Mouse (Mus musculus) c-Kit-positive CD71-positive TER-119-positive erythroid progenitor cells, embryonic 14.5 days (primary cell): Measurements from ENCODE around the gene Ubr7.
A peak's percentile ranks its signal among the peaks of the same experiment; 100 is the strongest.

ENCODE experiments used
- DNase-seq: peaks from one replicate; pipeline ENCODE4 v3.0.0-alpha.2; 2013; ENCODE audit warnings: low spot score

The Ubr7 gene

DNA sequence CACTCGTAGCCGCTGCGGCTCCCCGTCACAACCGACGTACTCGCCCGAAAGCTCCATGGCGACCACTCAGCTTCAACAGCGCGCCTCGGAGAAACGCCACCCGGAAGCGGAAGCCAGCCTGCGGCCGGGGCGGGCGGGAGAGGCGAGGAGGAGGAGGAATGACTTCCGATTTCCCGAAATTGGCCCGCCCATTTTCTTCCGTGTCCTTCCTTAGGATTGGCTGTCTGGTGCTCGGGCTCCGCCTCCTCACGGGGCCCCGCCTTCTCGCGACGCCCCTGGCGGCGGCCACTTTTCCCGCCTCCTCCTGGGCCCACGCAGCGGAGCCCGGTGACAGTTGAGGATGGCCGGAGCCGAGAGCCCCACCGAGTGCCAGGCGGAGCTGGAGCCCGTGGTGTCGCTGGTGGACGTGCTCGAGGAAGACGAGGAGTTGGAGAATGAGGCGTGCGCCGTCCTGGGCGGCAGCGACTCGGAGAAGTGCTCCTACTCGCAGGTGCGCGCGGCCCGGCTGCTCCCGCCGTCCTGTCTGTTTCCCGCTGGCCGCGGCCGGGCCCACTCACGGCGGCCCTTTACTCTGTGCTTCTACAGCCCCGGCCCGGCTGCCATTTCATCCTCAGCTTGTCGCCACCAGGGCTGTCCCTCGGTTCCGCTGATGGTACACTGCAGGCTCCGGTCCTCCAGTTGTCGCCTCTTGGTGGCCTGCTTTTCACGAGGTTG lies at the start of gene Ubr7, which contains the start of the genes Gm28051 and Gon7:
TSS of gene Ubr7 (plus strand) at position 279 of the 714 bp plus-strand sequence.
TSS of gene Gm28051 (minus strand) at position 77 of the 714 bp plus-strand sequence.
TSS of gene Gon7 (minus strand) at position 115 of the 714 bp plus-strand sequence.
- DNase-seq: peak; percentile 97

DNA sequence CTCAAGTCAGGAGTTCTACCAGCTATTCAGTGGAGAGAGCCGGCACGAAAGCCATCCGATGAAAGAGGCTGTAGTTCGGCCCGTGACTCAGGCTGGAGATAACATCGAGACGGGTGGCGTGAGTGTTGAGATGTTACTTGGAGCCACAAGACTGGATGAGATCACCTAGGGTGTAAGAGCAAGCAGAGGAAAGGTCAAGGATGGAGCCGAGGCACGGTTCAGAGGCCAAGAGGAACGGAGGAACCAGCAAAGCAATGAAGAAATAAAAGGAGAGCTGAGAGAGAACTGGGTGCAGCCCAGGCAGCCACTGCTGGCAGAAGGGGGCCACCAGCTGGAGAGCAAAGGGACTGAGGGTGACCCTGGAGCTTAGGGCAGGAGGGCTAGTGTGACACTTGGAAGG lies 49.5 kb upstream of the Ubr7 start:
- no peak for DNase-seq

DNA sequence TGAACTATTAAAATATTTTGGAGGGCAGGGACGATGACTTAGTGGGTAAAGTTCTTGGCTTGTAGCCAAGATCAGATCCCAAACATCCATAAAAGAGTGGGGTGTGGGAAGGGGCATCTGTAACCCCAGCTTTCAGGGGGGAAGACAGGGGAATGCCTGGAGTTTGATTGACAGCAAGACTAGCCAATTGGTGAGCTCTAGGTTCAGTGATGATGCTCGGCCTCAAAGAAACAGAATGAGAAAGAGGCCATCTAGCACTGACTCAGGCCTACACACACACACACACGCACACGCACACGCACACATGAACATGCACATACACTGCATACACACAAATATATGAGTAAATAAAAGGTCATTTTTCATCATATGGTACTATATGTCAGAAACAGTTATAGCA lies 47.9 kb upstream of the Ubr7 start:
- no peak for DNase-seq

DNA sequence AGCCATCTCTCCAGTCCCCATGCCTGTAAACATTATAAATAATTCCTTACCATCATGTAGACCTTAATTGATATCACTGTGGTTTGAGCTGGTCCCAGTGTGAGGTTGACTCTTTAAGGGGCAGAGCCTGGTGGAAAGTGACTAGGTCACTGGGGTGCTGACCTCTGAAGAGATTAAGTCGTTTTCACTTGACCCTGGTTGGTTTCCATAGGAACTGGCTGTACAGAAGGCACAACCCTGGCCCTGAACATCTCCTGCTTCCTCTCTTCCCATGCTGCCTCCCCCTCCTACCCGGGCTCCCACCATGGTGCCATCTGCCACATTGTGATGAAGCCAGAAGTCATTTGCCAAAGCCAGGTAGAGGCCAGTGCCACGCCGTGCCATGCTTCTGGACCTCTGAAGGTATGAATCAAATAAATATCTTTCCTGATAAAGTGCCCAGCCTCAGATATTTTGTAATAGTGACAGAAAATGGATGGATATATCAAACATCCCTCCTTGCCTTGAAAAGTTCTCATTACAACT lies 46.9 kb upstream of the Ubr7 start:
- DNase-seq: no peak

DNA sequence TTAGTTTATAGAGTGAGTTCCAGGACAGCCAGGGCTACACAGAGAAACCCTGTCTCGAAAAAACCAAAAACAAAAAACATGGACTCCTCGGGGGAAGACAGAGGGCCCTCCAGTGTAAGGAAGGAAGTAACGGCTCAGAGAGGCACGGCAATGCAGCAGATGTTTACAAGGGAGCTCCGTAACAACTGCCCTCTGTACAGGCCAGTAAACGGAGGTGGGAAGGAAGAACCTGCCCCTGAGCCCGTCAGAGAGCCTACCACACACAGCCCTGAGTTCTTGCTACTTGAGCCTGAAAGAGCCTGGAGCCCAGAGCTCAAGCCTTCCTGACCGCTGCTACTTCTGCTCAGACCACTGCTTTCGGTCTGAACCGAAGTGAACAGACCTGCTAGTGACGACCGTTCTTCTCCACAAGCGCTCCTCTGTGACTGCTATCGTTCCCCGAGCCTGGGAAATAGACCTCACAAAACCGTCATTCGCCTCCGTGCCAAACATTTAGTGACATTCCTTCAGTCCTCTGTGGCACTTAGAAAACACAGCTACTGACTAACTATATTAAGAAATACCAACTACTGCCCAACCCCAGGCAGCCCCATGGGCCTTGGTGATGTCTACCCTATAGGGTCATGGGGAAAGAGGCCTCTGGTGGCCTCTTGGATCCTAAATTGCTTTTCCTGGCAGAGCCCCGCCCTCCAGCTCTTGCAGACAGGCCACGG lies 44.5 kb upstream of the Ubr7 start:
- no peak for DNase-seq

DNA sequence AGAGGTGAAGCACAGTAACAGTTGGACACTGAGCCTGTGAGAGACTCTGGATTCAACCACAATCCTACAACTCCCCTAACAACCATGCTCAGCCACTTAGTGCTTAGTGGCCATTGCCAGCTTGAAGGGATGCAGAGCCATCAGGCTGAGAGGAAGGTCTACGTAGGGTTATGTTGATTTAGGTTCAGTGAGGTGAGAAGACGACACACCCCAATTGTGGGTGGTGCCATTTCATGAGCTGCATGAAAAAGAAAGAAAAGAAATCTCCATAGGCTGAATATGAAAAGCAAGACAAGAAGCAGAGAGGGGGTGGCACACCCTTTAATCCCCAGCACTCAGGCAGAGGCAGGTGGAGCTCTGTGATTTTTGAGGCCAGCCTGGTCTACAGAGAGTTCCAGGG lies 43.7 kb upstream of the Ubr7 start:
- DNase-seq: no peak

DNA sequence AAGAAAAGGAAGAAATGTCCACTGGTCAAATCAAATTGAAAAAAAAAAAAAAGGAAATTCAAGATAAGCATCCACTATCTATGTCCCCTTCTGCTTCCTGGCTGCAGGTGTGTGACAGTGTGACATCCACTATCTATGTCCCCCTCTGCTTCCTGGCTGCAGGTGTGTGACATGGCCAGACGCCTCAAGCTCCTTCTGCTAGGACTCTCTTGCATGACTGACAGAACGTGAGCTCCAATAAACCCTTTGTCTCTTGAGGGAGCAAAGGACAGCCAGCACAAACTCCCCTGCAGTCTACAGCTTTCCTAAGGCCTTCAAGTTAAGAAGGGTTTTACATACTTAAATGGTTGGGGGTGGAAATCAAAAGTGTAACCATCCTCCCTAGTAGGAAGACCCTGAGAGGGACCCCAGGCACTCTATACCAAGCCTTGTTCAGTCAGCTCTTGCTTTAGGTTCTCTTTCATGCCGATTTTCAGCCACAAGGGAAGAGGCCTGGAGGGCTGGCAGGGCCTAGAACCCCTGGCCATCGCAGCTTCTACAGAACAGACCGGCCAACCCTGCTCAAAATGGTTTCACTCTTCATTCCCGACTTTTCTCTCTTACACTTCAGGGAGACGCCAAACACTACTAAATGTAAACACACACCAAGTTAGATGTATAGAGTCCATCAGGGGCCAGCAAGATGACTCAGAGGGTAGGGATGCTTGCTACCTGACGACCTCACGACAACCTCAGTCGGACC lies 42.9 kb upstream of the Ubr7 start:
- no peak for DNase-seq

DNA sequence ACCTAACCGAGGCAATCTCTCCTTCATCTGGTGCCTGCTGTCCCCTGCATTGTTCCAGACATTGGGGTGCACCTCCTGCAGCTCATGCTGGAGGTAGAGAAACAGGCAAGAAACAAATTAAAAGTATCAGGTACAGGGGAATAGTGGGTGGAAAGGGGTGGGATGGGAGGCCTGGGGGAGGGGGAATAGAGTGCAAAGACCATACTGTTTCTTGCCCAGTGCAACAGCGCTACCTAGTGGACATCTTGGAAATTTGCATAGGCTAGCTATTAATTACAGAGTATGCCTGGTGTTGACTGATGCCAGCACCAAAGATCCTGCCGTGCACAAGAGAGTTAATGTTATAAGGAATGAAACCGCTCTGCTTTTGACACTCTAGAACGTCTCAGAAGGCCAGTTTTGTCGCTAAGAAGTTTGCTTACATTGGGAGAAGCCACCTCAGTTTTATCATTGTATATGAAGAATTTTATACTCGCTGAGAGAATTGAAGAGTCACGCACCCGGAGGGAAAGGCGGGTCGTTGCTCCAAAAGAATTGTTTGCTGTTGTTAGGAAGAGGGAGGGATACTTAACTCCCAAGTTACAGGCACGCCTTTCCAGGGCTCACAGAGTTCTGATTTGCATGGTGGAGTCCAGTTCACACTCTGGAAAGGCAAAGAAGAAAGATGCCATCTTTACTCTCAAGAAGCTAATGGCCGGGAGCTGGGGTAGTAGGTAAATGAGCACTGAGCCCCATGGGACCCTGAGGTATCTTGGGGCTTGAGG lies 38.0 kb upstream of the Ubr7 start:
- no peak for DNase-seq

DNA sequence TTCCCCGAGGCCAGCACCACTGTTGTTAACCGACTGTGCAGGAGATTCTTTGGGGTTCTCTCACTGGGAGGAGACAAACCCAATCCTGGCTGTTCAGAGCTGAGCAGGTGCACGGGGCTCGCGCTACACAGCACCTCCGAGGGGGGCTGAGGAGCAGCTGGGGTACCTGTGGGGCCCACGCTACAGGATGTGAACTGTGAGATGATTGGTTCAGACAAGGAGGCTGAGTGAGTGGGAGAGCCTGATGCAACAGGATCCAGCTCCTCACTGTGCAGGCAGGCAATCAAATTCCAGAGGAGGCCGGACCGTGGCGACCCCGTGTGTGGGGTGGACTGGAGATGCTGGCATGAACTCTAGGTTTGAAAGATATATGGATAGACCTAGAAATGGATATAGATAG lies 35.3 kb upstream of the Ubr7 start:
- no peak for DNase-seq

DNA sequence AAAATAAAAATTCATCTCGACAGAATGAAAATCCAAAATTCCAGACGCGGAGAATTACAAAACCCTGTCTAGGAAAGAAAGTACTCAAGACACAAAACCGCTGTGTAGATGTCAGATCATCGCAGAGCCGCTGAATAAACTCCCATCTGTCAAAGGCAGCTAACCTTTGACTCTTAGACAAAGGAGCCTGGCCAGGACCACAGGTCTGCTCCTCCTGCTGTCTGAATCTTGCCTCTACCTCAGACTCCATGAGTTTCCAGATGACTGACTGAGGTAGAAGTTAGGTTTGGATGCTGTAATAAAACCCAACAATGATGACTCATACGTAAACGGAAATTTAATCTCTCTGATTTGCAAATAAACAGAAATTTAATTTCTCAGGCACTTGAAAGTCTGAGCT lies 34.8 kb upstream of the Ubr7 start:
- no peak for DNase-seq

DNA sequence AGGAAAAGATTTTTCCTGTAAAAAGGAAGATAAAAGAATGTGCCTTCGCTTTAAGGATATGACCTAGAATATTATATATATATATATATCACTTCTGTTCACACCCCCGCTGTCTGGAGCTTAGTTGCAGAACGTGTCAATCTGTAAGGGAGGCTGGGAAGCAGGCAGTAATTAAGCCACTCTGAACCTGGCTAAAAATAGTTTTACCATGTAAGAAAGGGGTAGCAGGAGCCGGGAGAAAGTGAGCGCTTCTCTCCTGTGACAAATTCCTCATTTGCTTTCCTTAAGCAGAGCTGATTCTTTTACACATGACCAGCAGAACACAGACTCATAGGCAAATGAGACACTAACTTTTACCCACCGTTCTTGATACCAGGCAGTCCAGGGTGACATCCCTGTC lies 33.9 kb upstream of the Ubr7 start:
- no peak for DNase-seq

DNA sequence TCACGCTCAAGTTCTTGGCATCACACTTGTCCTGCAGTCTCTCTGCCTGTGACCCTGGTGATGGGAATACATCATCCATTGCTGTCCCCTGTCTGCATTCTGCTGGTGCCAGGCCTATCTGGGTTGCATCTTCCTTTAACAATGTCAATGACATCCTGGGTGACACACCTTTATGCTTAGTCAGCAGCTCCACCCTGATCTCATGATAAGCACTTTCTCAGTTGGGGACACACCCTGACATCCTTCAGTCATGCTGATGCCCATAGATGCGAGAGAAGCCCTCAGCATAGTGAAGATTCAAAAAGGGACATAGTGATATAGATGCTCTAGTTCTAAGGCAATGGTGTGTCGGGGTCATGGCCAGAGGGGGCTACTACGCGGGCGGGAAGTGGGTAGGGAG lies 32.6 kb upstream of the Ubr7 start:
- DNase-seq: no peak

DNA sequence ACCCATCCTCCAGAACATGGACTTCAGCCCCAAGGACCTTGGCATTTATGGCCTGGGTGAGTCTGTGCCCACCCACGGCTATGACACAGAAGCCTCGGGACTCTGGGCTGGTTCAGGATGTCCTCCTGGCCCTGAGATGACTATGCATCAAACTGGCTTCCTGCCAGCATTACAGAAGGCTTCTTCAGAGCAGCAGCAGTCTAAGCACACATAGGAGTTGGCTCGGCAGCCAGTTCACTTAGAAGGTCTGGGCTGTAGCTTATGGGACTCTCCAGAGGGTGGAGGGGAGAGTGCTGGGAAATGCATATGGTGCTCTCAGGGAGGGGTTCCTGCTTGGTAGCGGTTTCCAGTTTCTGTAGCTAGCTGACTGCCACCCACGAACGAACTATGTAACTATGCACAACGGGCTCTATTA lies 32.0 kb upstream of the Ubr7 start:
- DNase-seq: no peak

DNA sequence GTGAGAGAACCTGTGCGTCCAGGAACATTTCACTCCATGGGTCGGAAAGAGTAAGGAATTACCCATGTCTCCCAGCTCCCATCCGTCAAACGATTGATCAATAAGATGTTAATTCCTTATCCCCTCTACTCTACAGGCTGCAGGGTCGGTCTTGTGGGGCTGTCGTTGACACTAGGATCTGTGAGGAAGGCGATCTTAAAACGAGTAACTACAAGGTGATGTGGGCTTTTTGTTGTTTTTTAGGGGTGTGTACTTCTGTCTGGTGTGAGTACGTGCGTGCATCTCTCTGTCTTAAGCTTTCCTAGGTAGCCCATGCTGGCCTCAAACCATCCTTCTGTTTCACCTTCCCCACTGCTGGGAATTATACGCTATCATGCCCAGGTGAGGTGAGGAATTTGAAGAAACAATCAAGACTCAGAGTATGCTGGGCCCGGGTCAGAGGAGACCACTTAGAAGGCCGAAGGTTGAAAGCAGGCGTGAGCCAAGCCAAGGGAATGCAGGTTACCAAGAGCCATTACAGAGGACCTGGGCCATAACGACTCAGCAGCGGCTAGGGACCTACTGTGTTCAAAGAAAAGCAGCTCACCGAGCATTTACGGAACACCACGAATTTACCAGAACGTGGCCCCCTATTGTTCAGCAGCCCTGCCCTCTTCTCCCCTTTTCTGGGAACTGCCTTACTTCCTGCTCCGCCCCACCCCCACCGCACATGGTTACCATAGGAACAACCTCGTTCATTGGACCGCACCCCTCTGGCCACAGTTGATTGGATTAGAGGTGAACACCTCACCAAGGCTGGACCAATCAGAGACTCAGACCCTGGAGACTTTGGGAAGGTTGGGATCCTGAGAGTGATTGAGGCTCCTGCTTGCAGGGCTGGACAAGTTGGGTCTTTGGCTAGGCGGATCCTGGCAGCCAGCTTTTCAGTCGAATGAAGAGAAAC lies 27.6 kb upstream of the Ubr7 start:
- peak; percentile 74 for DNase-seq

DNA sequence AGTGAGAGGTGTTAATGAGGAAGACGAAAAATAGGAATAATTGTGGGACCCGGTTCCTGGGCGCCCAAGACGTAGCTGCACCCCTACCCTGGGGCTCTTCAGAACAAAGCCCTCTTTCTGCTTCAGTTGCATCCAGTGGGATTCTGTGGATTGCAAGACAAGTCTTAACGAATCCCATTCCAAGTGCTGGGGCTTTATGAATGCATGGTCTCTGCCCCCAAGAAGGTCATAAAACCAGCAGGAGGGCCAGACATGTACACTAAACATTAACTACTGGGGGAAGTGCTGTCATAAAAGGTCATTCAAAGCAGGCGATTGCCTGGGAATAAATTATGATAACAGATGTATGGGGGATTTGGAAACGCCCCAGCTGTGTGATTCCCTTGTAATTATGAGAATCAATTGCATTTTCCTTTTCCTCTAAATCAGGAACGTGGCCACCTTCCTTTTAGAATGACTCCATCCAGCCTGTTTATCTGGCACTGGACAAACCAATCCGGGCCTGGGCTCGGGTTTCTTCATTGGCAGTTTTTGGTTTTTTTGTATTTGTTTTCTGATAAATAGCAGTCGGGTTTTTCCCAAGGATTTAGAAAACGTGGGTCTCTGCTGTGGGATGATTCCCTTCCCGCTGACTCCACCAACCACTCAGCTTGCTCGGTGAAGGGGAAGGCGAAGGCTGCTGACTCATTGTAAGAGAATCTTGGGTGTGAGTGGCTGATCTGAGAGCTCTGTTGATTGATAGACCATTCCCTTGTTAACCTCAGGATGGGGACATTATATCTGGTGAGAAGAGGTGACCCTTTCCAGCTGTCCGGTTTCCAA lies 26.8 kb upstream of the Ubr7 start:
- DNase-seq: no peak

DNA sequence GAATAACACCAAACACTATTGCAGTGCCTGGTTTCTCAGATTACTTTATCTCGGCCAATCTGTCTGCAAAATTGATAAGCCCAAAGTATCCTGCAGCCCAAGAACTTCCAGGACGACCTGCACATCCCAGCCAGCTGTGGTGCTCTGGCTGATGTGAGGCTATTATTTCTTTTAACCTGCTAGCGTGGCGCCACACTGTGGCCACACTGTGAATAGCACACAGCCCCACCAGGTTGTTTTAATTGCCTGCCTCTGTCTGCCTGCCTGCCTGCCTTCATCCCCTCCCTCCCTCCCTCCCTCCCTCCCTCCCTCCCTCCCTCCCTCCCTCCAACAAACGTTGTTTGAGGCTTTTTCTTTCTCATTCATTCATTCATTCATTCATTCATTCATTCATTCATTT lies 24.4 kb upstream of the Ubr7 start:
- DNase-seq: peak; percentile 71

DNA sequence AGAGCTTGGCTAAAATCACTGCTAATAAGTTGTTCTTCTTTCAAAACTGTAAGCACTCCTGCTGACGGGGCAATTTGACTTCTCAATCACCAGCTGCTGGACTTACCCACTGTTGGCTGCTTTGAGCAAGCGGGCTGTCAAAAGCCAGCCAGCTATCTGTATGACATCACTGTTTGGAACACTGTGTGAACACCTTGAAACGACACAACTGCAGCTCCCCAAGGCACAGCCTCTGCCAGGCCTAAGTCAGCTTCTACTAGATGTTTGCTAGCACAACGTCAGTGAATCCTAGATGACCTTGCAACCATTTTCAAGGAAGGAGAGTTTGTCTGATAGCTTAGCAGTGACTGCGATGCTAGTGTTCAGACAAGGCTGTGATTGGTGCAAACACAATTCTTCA lies 18.7 kb upstream of the Ubr7 start:
- no peak for DNase-seq

DNA sequence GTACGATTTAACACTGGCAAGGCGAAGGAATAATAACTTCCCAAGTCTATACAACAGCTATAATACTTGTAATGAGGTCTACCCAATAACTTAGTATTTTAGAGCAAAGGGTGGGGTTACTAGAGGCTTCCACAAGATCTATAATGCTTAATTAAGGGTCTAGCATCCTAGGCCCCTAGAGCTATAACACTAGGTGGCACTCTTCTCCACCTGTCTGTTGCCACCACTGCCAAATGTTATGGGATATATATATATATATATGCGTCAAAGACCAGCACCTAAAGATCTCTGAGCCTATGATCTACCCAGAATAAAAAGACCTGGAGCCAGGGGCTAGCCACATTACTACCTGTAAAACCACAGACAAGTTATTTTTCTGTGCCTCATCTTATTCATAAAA lies 17.5 kb upstream of the Ubr7 start:
- no peak for DNase-seq

DNA sequence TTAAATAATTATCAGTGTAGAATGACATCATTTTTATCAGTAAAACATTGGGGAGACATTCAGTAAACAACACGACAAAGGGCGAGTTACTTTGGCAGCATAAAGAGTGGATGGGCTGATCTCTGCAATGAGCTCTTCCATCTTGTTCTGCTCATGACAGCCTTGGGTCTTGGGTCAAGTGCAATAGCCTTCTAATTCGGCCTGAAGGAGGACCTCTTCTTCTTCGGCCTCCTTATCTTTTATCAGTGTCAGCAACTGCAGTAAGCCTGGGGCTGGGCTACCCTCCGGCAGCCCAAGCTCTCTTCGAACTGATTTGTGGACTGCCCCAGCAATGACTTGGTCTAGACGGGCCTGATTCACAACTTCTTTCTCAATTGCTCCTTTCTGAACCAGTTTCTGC lies 15.7 kb upstream of the Ubr7 start:
- no peak for DNase-seq

DNA sequence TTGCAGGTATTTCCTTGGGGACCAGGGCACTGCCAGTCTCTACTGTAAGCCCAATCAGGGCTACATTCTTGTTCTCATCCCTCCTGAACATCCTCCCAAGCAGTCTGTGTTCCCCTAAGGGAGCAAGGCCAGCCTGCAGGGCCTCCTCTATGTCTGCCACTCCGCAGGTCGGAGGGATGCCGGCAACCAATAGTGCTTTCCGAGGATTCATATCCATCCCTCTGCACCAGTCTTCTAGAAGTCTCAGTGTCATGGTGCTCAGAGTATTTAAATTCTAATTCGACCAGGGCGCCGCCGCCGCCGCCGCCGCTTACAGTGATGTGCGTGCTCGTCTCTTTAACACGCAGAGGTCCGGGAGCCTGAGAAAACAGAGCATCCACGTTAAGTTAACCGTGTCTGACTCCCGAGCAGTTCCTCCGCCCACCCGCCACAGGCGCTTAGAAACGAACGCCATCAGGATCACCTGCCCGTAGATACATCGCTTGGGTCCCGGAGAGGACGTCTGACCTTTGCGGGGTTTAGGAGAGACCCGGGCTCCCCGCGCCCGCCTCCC lies 14.7 kb upstream of the Ubr7 start:
- DNase-seq: no peak
